Mouse (Mus musculus): ENCODE data around the gene Arhgap19. TPM values are rescaled to one million over a fixed set of nuclear protein-coding genes. Genes with fewer than 3 reads are reported as not detected.

The Arhgap19 gene
- polyA plus RNA-seq, 2 experiments: 21.8 to 29.5 TPM

DNA sequence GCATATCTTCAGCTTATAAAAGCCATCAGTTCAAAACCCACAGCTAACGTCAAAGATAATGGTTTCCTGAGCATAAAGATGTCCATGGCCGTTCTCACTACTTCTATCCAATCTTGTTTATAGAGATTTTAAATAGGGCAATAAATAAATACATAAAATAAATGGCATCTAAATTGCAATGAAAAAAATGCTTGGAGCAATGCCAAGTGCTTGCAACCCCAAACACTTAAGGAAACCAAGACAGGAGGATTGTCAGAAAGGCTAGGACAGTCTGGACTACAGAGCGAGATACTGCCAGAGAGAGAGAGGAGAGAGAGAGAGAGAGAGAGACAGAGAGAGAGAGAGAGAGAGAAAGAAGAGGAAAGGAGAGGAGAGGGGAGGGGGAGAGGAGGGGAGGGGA lies 24.7 kb upstream of the Arhgap19 start:
- DNase-seq (ENCODE audit: low read depth in 3 of 3, low spot score in 3 of 3) (no peak), ATAC-seq (ENCODE audit: insufficient read depth) (no peak)
- Histone ChIP-seq H3K4me3 (ENCODE audit: insufficient read depth in 1 of 2, low read depth in 2 of 2, low read length in 2 of 2) (no peak overlapping the region), H3K4me1 (replicated peaks; ENCODE audit: control insufficient read depth in 2 of 2, insufficient read depth in 2 of 2, low read length in 1 of 2) (peaks cover 10 to 16% of the 10 kb centered on the region in 2 experiments), H3K9ac (replicated peaks) (no peak overlapping the region), H3K27me3 (ENCODE audit: control insufficient read depth, insufficient read depth, low read length) (no peaks in the 10 kb centered on the region), H3K27ac (no peak overlapping the region), H3K36me3 (replicated peaks; ENCODE audit: control insufficient read depth, insufficient read depth, low read depth) (no peaks in the 10 kb centered on the region), H3K4me2 (ENCODE audit: low read depth) (no peak overlapping the region), H3K9me3 (ENCODE audit: control insufficient read depth, low read length) (no peaks in the 10 kb centered on the region)
- 62% methylated on average over 3 of the region's 3 CpGs for WGBS (ENCODE audit: insufficient replicate concordance)
- TF ChIP-seq EP300 (IDR thresholded peaks at IDR 0.05; ENCODE audit: low read depth) (no peak), CTCF (IDR thresholded peaks at IDR 0.05; ENCODE audit: low read depth) (no peak)

DNA sequence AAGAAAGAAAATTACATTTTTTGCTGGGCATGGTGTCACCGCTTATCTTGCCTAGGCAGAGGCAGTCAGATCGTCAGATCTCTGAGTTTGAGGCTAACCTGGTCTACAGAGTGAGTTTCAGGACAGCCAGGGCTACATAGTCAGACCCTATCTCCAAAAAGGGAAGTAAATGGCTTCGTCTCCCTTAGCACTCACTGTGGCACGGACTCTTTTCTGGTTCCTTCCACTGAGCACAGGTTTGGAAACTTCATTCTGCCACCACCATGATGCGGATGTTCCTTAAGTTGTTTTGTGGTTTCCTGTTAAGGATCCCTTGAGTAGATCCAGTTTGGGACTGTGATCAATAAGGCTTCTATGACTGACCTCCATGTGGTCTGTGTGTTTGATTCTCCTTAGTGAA lies 23.1 kb upstream of the Arhgap19 start:
- H3K4me1 ChIP-seq (replicated peaks; ENCODE audit: control insufficient read depth in 2 of 2, insufficient read depth in 2 of 2, low read length in 1 of 2): peaks cover 8 to 12% of the 10 kb centered on the region in 2 experiments; a peak in 3 of 4 replicates
- no peaks in the 10 kb centered on the region for H3K36me3 ChIP-seq (replicated peaks; ENCODE audit: control insufficient read depth, insufficient read depth, low read depth)
- no peaks in the 10 kb centered on the region for H3K9me3 ChIP-seq (ENCODE audit: control insufficient read depth, low read length)
- no peak overlapping the region for H3K4me3 ChIP-seq (ENCODE audit: insufficient read depth in 1 of 2, low read depth in 2 of 2, low read length in 2 of 2)
- H3K4me2 ChIP-seq (ENCODE audit: low read depth): no peak overlapping the region
- ATAC-seq (ENCODE audit: insufficient read depth) (no peak), DNase-seq (ENCODE audit: low read depth in 3 of 3, low spot score in 3 of 3) (no peak)
- 39% methylated on average over 5 of the region's 5 CpGs for WGBS (ENCODE audit: insufficient replicate concordance)
- no peak for TF ChIP-seq EP300 (IDR thresholded peaks at IDR 0.05; ENCODE audit: low read depth)
- no peak for TF ChIP-seq CTCF (IDR thresholded peaks at IDR 0.05; ENCODE audit: low read depth)
- H3K9ac ChIP-seq (replicated peaks): no peak overlapping the region
- H3K27me3 ChIP-seq (ENCODE audit: control insufficient read depth, insufficient read depth, low read length): no peaks in the 10 kb centered on the region
- no peak overlapping the region for H3K27ac ChIP-seq

DNA sequence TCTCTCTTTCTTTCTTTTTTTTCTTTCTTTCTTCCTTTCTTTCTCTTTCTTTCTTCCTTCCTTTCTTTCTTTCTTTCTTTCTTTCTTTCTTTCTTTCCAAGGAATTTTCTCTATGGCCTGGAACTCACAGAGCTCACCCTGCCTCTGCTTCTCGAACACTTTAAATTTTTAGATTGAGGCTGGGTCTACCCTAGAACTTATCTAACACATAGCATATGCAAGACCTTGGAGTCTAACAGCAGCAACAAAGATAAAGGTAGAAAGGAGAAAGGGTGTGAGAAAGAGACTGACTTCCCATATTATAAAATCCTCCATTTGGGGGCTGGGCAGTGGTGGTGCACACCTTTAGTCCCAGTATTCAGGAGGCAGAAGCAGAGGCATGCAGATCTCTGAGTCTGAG lies 20.7 kb upstream of the Arhgap19 start:
- H3K4me1 ChIP-seq (replicated peaks; ENCODE audit: control insufficient read depth in 2 of 2, insufficient read depth in 2 of 2, low read length in 1 of 2): peaks cover 3 to 8% of the 10 kb centered on the region in 2 experiments; a peak in 2 of 4 replicates
- DNase-seq (ENCODE audit: low read depth in 3 of 3, low spot score in 3 of 3) (no peak), ATAC-seq (ENCODE audit: insufficient read depth) (no peak)
- TF ChIP-seq EP300 (IDR thresholded peaks at IDR 0.05; ENCODE audit: low read depth): no peak
- TF ChIP-seq CTCF (IDR thresholded peaks at IDR 0.05; ENCODE audit: low read depth): no peak
- no peak overlapping the region for H3K4me3 ChIP-seq (ENCODE audit: insufficient read depth in 1 of 2, low read depth in 2 of 2, low read length in 2 of 2)
- H3K27ac ChIP-seq: no peak overlapping the region
- no peaks in the 10 kb centered on the region for H3K9me3 ChIP-seq (ENCODE audit: control insufficient read depth, low read length)
- H3K27me3 ChIP-seq (ENCODE audit: control insufficient read depth, insufficient read depth, low read length): no peaks in the 10 kb centered on the region
- peak overlapping the region; percentile 26 for H3K4me2 ChIP-seq (ENCODE audit: low read depth)
- no peak overlapping the region; the same call in 1 of the 2 replicates for H3K9ac ChIP-seq (replicated peaks)
- 18% methylated on average over 1 of the region's 1 CpGs for WGBS (ENCODE audit: insufficient replicate concordance)
- H3K36me3 ChIP-seq (replicated peaks; ENCODE audit: control insufficient read depth, insufficient read depth, low read depth): no peaks in the 10 kb centered on the region

DNA sequence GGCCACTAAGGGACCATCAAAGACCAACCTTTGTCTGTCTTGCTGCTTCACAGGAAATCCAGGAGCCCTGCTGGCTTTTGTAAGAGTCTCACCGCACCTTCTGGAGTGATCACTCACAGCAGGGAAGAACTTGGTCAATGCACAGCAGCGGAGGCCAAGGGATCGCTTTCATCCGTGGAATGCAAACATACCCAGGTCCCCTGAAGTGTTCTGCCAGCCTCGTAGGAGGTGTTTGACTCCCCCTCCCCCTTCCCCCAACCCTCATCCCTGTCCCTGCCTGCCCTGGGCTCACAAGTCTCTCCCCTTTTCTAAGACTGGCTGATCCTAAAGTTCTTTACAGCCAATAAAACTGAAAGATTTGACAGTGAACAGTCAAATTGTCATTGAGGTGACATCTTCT lies 19.6 kb upstream of the Arhgap19 start:
- H3K4me1 ChIP-seq (replicated peaks; ENCODE audit: control insufficient read depth in 2 of 2, insufficient read depth in 2 of 2, low read length in 1 of 2): peaks cover 3 to 14% of the 10 kb centered on the region in 2 experiments; a peak in 2 of 4 replicates
- H3K27ac ChIP-seq: no peak overlapping the region
- no peak overlapping the region for H3K4me2 ChIP-seq (ENCODE audit: low read depth)
- WGBS (ENCODE audit: insufficient replicate concordance): 55% methylated on average over 5 of the region's 5 CpGs
- H3K36me3 ChIP-seq (replicated peaks; ENCODE audit: control insufficient read depth, insufficient read depth, low read depth): no peaks in the 10 kb centered on the region
- no peak overlapping the region for H3K4me3 ChIP-seq (ENCODE audit: insufficient read depth in 1 of 2, low read depth in 2 of 2, low read length in 2 of 2)
- TF ChIP-seq EP300 (IDR thresholded peaks at IDR 0.05; ENCODE audit: low read depth) (no peak), CTCF (IDR thresholded peaks at IDR 0.05; ENCODE audit: low read depth) (no peak)
- H3K9me3 ChIP-seq (ENCODE audit: control insufficient read depth, low read length): no peaks in the 10 kb centered on the region
- no peak for ATAC-seq (ENCODE audit: insufficient read depth)
- H3K27me3 ChIP-seq (ENCODE audit: control insufficient read depth, insufficient read depth, low read length): no peaks in the 10 kb centered on the region
- no peak overlapping the region for H3K9ac ChIP-seq (replicated peaks)
- no peak for DNase-seq (ENCODE audit: low read depth in 3 of 3, low spot score in 3 of 3)

GRCm38 (mm10) chr19:41818749-41819148 lies 16.9 kb upstream of the Arhgap19 start:
- H3K9me3 ChIP-seq (ENCODE audit: control insufficient read depth, low read length): no peaks in the 10 kb centered on the region
- no peak overlapping the region for H3K27ac ChIP-seq
- peaks cover 3 to 17% of the 10 kb centered on the region in 2 experiments; a peak in 3 of 4 replicates for H3K4me1 ChIP-seq (replicated peaks; ENCODE audit: control insufficient read depth in 2 of 2, insufficient read depth in 2 of 2, low read length in 1 of 2)
- no peaks in the 10 kb centered on the region for H3K27me3 ChIP-seq (ENCODE audit: control insufficient read depth, insufficient read depth, low read length)
- H3K4me3 ChIP-seq (ENCODE audit: insufficient read depth in 1 of 2, low read depth in 2 of 2, low read length in 2 of 2): no peak overlapping the region
- TF ChIP-seq CTCF (IDR thresholded peaks at IDR 0.05; ENCODE audit: low read depth) (no peak), EP300 (IDR thresholded peaks at IDR 0.05; ENCODE audit: low read depth) (no peak)
- no peak overlapping the region for H3K4me2 ChIP-seq (ENCODE audit: low read depth)
- DNase-seq (ENCODE audit: low read depth in 3 of 3, low spot score in 3 of 3) (no peak), ATAC-seq (ENCODE audit: insufficient read depth) (no peak)
- no peaks in the 10 kb centered on the region for H3K36me3 ChIP-seq (replicated peaks; ENCODE audit: control insufficient read depth, insufficient read depth, low read depth)
- no peak overlapping the region for H3K9ac ChIP-seq (replicated peaks)
- 62% methylated on average over 4 of the region's 4 CpGs for WGBS (ENCODE audit: insufficient replicate concordance)

All from liver, embryonic 14.5 days (tissue).